Mouse (Mus musculus) neutrophil, adult 65 days (primary cell): ENCODE results near the gene Olfr74. TPM values are rescaled to one million over a fixed set of nuclear protein-coding genes. Genes with fewer than 3 reads are reported as not detected.

Experiments used
- total RNA-seq: library from RNA; stranded (reverse); gene quantifications from 2 replicates; pipeline ENCODE4 v1.2.4, GENCODE M21; 2023

Gene Olfr74
- total RNA-seq, result not detected in 2 replicates

GRCm38 (mm10) chr2:87974563-87974962 is at the start of gene Olfr74:
Gene Olfr74 (minus strand): TSS chr2:87974663.

DNA sequence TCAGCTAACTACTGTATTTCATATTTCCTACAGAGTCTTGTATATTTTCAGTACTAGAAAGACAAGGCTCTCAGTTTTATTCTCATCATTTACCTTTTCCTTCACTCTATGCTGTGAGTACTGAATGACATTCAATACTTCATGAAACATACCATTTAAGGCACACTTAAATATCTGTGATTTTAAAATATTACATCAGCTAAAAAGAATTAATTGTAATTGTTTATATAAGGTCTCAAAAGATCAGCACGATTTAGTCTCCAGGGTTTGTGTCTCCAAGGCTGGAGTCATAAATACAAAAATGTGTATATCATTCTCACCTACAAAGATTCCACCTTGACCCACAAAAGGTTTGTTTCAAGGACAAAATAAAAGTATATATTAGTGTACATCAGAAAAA is 48.0 kb upstream of the Olfr74 start, which contains the start of gene Olfr1161:
Gene Olfr1161 (plus strand): TSS at position 301 of the 400 bp plus-strand sequence.

GRCm38 (mm10) chr2:88007515-88008318 is 33.3 kb upstream of the Olfr74 start, which contains the start of gene Olfr1160:
Gene Olfr1160 (minus strand): TSS chr2:88008268.

DNA sequence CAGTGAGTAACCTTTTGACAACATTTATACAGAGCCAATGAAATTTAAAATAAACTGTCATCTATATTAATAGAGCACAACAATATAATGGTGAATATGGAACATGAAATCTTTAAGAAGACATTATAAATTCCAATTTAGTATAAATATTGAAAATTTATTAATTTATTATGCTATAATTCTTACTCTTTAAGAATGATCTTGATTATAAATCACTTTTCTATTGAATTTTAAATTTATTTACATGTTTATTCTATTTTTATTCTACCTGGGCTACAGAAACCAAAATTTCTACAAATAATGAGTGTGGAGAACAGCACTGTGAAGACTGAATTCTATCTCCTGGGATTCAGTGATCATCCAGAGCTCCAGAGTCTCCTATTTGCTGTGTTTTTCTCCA is 15.3 kb upstream of the Olfr74 start, which contains the start of gene Olfr1158:
Gene Olfr1158 (plus strand): TSS at position 301 of the 400 bp plus-strand sequence.

GRCm38 (mm10) chr2:87968199-87968598 is 6.3 kb downstream of the Olfr74 start, which contains the start of gene Olfr1157:
Gene Olfr1157 (minus strand): TSS chr2:87968299.

GRCm38 (mm10) chr2:87953000-87953399 is 21.5 kb downstream of the Olfr74 start, which contains the start of gene Olfr1156:
Gene Olfr1156 (minus strand): TSS chr2:87953100.

DNA sequence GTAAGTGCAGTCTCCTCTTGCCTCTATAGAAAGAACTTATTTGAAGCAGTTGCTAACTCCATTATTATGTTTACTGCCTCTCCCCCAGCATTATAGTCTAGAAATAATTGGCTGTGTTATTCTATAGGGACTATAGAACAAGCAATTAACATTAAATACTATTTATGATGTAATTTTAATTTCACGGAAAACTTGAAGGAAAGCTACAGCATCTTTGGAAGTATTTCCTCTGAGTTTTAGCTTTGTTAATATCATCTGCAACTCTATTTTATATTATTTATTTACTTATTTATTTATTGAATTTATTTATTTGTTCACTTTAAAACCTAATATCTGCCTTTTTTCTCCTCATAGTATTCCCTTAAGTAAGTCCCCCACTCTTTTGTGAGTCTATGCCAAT is 29.4 kb downstream of the Olfr74 start, which contains the start of gene Olfr1155:
Gene Olfr1155 (minus strand): TSS at position 101 of the 400 bp plus-strand sequence.

Other genes with a start within 250 kb of the Olfr74 start
- gene Olfr1138, start 234.7 kb downstream of the Olfr74 start, total RNA-seq, result not detected in 2 replicates
- gene Olfr1140, start 230.9 kb downstream of the Olfr74 start, total RNA-seq, result not detected in 2 replicates
- not detected in 2 replicates for gene Olfr1141, start 220.7 kb downstream of the Olfr74 start, total RNA-seq
- gene Olfr152, start 195.2 kb downstream of the Olfr74 start, total RNA-seq, result not detected in 2 replicates
- gene Olfr1143, start 174.1 kb downstream of the Olfr74 start, total RNA-seq, result not detected in 2 replicates
- gene Olfr1145, start 164.8 kb downstream of the Olfr74 start, total RNA-seq, result not detected in 2 replicates
- gene Olfr1148, start 144.1 kb downstream of the Olfr74 start, total RNA-seq, result not detected in 2 replicates
- gene Olfr1150-ps1, start 130.7 kb downstream of the Olfr74 start, total RNA-seq, result not detected in 2 replicates
- gene Olfr1151, start 118.8 kb downstream of the Olfr74 start, total RNA-seq, result not detected in 2 replicates
- not detected in 2 replicates for gene Olfr1152, start 108.2 kb downstream of the Olfr74 start, total RNA-seq
- not detected in 2 replicates for gene Olfr1153, start 79.7 kb downstream of the Olfr74 start, total RNA-seq
- not detected in 2 replicates for gene Olfr1154, start 69.5 kb downstream of the Olfr74 start, total RNA-seq
- gene Olfr1155, start 29.5 kb downstream of the Olfr74 start, total RNA-seq, result not detected in 2 replicates
- not detected in 2 replicates for gene Olfr1156, start 21.6 kb downstream of the Olfr74 start, total RNA-seq
- not detected in 2 replicates for gene Olfr1157, start 6.4 kb downstream of the Olfr74 start, total RNA-seq
- gene Olfr1158, start 15.4 kb upstream of the Olfr74 start, total RNA-seq, result not detected in 2 replicates
- not detected in 2 replicates for gene Olfr1160, start 33.6 kb upstream of the Olfr74 start, total RNA-seq
- gene Olfr1161, start 48.1 kb upstream of the Olfr74 start, total RNA-seq, result not detected in 2 replicates
- gene Olfr73, start 63.0 kb upstream of the Olfr74 start, total RNA-seq, result not detected in 2 replicates
- not detected in 2 replicates for gene Olfr1162, start 76.5 kb upstream of the Olfr74 start, total RNA-seq
- gene Olfr1163, start 97.2 kb upstream of the Olfr74 start, total RNA-seq, result not detected in 2 replicates
- not detected in 2 replicates for gene Olfr1164, start 119.3 kb upstream of the Olfr74 start, total RNA-seq
- not detected in 2 replicates for gene Olfr1166, start 153.6 kb upstream of the Olfr74 start, total RNA-seq
- not detected in 2 replicates for gene Olfr1167, start 180.5 kb upstream of the Olfr74 start, total RNA-seq
- gene Olfr1168, start 207.2 kb upstream of the Olfr74 start, total RNA-seq, result not detected in 2 replicates